Mouse (Mus musculus) left cerebral cortex, adult 9 months (tissue): Measurements from ENCODE around the gene Vrk1.

Experiments used
- DNase-seq, 2 experiments: peaks; one replicate each; pipeline ENCODE4 v3.0.0; 2022; ENCODE audit warnings: low spot score in 2 of 2

Gene Vrk1

GRCm38 (mm10) chr12:106010065-106010915 is at the start of gene Vrk1:
Gene Vrk1 (plus strand): TSS chr12:106010228.
- DNase-seq: peak; percentile 95 to 98

GRCm38 (mm10) chr12:105960592-105961330 is 49.3 kb upstream of the Vrk1 start:
- peak; percentile 70 to 74 for DNase-seq

GRCm38 (mm10) chr12:105961667-105962066 is 48.4 kb upstream of the Vrk1 start:
- DNase-seq: no peak

DNA sequence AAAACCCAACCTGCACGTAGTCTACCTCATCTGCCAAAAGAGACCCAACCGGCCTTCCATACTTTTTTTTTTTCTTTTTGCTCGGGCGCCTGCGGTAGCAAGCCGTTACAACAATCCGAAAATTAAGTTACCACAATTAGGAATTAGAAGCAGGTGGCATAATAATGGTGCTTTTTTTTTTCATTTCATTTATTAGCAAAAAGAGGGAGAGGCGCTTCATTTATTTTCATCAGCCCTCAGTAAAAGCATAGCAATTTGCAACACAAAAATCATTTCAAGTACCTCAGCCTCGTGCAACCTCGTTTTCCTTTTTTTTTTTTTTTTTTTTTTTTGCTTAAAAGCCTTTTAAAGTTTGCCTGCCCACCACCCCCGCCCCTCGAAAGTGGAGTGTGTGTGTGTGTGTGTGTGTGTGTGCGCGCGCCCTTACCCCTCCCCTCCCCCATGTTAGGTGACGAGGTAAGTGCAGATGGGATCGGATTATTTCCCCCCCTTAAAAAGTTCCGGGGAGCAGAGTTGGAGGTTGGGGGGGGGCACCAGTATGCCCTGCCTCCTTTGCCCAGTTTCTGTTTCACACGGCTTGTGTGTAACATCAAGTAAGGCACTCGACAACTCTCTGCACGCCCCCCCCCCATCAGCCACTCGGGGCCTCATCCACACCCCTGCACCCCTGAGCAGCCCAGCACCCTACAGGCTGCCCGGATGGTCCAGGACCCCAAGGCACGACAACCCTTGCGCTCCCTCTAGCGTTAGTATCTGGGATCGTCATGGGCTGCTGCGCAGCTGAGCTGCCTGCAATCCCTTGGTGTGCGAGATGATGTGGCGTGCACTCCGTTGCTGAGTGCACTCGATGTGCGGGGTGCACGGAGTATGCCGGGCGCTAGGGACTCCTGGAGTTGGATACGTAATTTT is 47.7 kb upstream of the Vrk1 start:
- peak; percentile 62 to 92 for DNase-seq

DNA sequence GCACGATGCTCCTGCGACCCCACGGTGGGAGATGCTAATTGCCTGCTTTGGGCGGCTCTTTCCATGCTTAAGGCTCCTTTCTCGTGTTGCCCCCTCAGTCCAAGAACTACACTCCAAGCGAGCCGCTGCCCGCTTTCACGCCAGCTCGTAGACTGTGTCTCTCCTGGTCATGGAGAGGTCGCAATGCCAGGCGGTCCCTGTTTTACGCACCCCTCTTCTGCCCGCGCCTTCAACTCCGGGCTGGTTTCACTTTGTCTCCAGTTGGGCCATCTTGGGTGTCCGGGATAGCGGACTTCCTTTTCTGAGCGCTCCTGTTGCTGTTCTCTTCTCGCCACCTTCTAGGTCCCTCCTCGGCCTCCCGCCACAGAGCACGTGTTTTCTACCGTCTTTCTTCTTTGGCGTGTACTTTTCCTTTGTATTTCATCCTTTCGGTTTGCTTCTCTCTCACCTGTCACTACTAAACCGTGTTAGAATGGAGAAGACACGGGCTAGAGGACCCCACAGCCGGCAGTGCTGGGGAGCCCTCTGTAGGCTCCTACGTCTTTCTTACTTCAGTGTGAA is 46.9 kb upstream of the Vrk1 start:
- no peak for DNase-seq

GRCm38 (mm10) chr12:105966887-105967637 is 43.0 kb upstream of the Vrk1 start:
- no peak for DNase-seq

DNA sequence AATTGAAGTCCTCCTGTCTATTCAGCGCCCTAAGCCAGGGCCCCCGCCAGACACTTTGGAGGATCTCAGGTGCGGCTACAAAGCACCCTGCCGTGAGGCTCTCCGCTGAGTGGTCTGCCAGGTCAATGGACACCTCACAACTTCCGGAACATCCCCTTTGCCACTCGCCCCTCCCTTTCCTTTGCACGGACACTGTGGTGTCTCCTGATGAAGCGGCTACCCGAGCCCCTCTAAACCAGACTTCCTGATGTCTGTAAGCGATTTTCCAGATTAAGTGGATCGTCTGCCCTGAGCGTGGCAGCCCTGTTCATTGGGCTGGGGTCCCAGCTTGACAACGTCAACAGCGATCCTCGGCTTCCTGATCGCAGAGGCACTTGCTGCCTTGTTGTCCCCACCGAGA is 42.2 kb upstream of the Vrk1 start:
- DNase-seq: no peak

GRCm38 (mm10) chr12:105971182-105971581 is 38.8 kb upstream of the Vrk1 start:
- DNase-seq: no peak

DNA sequence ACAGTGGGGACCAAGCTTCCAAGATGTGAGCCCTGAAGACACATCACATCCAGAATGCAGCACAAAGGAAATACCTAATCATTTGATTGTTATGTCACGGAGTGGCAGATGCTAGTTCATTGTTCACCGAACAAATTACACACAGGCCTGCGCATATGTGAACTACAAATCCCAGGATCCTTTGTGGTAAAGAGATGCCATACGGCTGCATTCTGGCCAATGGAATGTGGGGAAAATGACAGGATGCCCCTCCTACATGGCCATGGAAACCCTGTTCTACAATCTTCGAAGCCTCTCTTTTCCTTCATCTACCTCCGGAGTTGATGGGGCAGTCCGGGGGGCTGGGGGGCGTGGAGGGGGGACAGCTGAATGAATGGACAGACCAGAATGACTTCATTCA is 37.4 kb upstream of the Vrk1 start:
- no peak for DNase-seq

- DNase-seq: no peak
Observed at GRCm38 (mm10) chr12:105973691-105974090, 36.3 kb upstream of the Vrk1 start.

DNA sequence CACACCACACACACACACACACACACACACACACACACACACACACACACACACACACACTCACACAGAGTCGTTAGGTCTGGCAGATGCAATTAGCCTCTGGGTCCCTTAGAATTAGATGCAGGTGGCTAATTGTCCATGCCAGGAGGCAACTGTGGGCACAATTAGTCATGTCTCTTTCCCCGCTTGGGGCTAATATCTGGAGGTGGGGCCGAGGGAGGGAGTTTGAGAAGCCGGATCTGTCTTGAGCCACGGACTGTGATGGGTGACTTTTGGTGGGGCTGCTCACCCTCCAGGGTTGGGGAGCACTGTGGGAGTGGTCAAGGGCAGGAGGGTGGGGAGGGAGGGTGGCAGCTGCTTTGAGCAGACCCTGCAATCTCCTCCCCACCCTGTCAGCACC is 35.9 kb upstream of the Vrk1 start:
- no peak for DNase-seq

GRCm38 (mm10) chr12:105981121-105981973 is 28.7 kb upstream of the Vrk1 start:
- DNase-seq: no peak

- DNase-seq: no peak
Observed at GRCm38 (mm10) chr12:105981974-105982305, 28.1 kb upstream of the Vrk1 start.

GRCm38 (mm10) chr12:105982598-105982997 is 27.4 kb upstream of the Vrk1 start:
- DNase-seq: peak; percentile 57 to 79

- DNase-seq: no peak
Observed at GRCm38 (mm10) chr12:105983499-105983898, 26.5 kb upstream of the Vrk1 start.

DNA sequence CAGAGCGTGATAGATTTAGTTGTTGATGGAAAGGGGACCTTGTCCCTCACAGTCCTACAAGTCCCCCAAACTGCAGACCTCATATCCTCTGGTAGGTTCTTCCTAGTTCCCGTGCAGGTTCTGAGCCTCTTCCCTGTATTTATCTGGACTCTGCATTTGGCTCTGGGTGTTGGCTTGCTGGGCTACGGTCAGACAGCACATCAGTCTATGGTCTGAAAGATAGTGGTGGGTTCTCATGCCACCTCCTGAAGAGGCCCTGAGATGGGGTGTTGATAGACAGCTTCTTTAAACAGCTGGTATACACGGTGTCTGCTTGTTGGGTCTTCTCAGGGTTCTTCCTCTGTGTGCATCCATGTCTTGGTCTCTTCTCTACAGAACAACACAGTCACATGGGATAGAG is 21.6 kb upstream of the Vrk1 start:
- no peak for DNase-seq

DNA sequence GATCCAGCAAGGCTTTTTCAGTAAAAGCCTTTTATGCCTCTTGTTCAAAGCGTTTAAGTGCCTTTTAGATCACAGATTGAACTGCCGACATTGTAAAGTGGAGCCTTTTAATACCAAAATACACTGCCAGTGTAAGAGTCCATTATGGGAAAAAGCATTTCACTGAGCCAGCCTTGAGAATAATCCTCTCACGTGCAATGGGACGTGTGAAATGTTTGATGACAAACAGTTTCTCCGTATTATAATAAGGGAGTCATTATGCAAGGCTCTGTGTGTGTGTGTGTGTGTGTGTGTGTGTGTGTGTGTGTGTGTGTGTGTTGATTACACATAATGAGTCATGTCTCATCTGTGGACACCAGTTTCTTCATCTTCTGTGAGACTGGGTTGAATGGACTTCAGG is 17.3 kb upstream of the Vrk1 start:
- DNase-seq: peak in 1 of 2 experiments; percentile 28

DNA sequence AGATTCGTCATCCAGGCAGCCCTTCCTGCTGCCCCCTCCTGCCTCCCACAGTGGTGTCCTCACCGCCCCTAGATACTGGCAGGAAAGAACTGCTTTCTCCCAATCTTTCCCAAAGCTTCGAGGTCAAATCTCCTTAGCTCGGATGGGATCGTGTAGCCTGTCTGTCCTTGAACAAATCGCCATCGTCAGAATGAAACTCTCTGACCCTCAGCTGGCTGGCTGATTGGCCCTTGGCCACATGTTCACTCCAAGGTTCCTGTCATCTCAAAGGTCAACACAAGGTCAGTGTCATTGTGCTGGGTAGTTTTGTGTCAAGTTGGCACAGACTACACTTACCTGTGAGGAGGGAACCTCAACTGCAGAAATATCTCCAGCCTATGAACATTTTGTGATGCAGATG is 16.7 kb upstream of the Vrk1 start:
- DNase-seq: no peak

- DNase-seq: peak in 1 of 2 experiments; percentile 25
Observed at GRCm38 (mm10) chr12:105995940-105996339, 14.1 kb upstream of the Vrk1 start.
